Mouse (Mus musculus) stomach, postnatal 0 days (tissue): Measurements from ENCODE around the gene Zmiz1.

Experiments
- CTCF ChIP-seq: IDR thresholded peaks from 2 replicates; pipeline ENCODE4 v1.5.1; 2016; ENCODE audit warnings: antibody characterized with exemption, low read depth, mild to moderate bottlenecking, moderate library complexity
- EP300 ChIP-seq: optimal IDR thresholded peaks from 2 replicates; pipeline ENCODE3; 2016; ENCODE audit warnings: antibody characterized with exemption

DNA sequence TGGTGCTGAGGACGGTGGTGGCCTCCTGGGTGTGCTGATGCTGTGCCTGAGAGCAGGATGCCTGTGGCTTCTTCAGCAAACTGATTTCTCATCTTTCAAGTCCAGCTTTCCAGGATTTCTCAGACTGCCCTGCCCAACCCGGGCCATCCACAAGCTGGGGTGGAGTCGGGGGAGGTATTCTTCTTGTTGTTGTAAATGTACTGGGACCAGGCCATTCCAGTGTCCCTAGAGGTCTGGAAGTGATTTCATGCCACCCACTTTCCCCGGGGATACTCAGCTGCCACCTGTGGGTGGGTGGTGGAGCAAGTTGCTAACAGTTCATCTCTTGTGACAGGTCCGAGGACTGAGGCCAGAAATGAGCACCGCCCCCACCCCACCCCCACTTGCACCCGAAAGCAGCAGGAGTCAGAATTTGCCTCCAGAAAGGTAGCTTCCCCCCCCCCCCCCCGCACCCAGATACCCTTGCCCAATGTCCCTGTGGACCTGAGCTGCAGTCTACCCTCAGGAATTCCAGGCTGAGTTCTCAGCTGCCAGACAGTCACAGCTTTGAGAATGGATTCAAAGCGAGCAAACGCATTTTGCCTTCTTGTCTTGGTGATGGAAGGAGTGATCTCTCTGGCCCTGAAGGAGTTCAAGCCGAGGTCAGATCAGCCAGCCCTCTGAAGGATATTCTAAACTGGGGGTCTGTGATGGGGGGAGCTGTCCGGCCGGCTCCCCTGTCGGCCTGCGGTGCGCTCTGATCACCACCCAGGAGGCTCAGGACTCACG lies 2.1 kb upstream of the Zmiz1 start:
- TF ChIP-seq CTCF = peak; percentile 53
- TF ChIP-seq EP300 = no peak
